Mouse (Mus musculus): ENCODE data around the gene Mpp3.

Gene Mpp3

DNA sequence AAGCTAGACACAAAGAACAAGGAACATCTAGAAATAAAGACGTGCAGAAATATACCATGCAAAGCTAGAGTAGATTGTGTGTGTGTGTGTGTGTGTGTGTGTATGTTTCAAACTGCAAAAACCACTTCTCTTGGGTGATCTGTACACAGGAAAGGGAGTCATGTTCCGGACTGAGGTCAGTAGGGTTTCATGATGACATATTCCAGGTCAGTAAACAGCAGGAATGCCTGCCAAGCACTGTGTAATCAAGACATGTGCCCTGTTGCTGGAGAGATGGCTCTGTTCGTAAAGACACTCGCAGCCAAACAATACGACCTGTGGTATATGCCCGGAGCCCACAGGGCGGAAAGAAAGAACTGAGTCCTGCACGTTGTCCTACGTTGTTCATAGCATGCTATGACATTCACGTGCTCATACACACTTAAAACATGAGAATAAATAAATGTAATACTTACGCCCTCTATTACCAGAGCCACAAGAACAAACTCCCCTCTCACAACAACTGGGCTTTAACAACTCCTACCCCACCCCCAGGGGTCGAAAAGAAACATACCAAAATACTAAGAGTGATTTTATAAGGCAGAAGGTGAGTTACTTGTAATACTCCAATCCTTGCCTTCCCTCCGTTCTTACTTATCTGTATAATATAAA is 11.4 kb upstream of the Mpp3 start:
- DNase-seq (ENCODE audit: low spot score in 2 of 2): no peak

DNA sequence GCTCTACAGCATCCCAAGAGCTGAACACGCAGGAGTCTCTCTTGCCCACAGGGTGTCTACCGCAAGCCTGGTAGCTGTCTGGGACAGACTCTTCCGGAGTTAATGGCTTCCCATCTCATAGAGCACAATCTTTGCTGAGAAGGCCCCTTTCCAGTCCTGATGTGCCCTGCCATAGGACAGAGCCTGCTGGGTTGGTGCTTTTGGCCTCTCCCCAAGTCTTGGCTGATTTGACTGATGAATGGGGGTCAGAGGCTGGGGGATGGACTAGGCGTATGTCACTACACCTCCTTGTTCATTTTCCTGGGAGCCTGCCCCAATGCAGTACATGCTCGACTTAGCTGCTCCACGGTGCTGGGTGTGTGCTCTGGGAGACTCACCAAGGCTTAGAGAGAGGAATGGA is 9.5 kb upstream of the Mpp3 start:
- DNase-seq (ENCODE audit: low spot score in 2 of 2): no peak

DNA sequence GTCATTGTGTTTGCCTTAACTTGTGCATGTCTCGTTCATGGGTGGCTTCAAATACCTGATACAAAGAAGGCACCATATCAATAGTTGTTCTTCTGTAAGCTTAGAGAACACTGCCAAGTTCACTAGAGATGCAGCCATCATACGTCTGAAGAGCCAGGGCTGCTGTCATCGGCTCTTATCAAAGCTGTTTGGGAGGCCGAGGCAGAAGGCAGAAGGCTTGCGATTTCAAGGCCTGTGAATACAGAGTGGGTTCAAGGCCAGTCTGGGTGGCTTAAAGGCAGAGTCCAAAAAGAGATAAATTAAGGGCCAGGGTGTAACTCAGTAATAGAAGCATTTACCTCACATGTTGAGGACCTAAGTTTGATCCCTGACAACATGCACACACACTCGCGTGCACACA is 8.1 kb upstream of the Mpp3 start:
- DNase-seq (ENCODE audit: low spot score in 2 of 2): no peak

DNA sequence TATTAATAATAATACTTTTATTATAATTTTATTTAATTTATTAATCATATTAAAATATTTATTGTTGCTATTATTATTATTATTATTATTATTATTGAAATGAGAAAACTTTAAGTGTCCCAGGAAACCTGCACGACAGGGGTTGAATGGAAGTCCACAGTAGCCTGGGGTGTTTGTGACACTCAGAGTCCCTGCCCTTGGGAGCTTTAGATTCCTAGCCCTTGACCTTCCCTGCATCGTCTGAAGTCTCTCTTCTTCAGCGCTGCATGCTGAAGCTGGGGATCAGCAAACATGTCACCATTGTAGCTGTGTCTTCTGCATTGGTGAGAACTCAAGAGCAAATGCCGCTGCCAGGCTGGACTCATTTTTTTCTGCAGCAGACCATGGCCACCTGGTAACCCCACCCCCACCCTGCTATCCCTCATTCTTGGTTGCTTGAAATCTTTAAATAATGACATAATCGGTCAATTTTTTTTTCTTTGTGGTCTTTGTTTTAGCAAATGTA is 7.2 kb upstream of the Mpp3 start:
- DNase-seq (ENCODE audit: low spot score in 2 of 2): no peak

DNA sequence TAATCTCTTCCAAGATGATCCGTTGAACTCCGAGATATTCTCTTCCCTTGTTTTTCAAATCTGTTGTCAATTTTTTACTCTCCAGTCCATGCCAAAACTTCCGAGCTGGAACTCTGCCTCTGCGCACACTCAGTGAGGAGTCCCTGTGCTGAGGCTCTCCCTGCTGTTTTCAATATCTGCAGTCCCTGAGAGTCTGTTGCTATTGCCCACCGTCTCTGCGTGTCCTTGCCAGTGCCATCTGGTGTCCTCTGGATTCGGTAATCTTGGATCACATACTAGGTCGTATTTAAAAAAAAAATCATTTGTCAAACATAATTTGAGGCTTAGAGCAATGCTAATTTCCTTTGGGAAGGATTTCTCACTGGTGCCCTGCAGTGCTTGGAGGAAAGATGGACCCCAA is 6.6 kb upstream of the Mpp3 start:
- DNase-seq (ENCODE audit: low spot score in 2 of 2): no peak

DNA sequence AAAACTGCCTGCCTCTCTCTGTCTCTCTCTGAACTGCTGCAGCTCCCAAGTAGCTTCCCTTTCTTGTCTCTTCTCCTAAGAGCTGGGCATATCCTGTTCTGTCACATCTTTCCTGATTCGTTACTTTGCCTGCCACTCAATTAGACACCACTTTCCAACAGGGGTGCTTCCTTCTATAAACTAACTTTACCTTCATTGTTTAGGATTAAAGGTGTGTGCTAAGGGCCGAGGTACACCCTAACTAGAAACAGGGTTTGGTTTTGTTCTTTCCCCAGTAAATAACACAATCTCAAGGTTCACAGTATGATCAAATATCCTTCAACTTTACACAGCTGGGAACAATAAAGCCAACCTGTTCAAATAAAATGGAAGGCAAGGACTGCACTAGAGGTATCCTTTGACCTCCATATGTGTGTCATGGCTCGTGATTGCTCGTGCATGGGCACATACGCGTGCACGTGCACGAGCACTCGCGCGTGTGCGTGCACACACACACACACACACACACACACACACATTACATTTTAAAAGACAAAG is 4.9 kb upstream of the Mpp3 start:
- DNase-seq (ENCODE audit: low spot score in 2 of 2): no peak

DNA sequence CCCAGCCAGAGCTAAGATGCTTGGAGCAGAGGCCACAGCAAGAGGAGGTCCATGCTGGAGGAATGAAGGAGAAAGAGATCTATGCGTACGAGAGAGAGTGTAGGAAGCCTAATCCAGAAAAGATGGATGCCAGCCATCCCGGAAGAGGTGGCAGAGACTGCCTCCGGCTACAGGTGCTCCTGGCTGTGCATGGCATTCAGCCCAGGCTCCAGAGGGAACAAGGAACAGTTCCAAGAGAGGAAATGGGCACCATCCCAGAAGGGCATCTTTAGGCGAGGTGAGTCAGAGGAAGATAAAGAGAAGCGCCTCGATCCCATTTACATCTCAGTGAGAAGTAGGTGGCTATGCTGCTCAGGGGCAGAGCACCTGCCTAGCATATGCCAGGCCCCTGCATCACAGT is 2.9 kb upstream of the Mpp3 start:
- no peak for DNase-seq (ENCODE audit: low spot score in 2 of 2)

DNA sequence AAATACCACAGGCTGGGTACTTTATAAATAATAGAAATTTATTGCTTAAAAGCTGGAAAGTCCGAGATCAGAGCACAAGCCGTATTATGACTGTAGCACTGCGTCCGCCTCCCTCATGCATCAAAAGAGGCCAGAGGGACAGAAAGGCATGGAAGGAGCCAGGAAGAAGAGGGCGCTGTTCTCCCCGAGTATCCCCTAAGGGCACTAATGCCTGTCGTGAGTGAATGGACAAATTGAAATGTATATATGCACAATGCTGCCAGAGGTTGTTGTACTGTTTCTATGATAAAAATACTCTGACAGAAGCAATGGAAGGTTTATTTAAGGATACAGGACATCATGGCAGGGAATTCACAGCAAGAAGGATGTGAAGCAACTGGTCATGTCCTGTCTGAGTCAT is 1.7 kb upstream of the Mpp3 start:
- DNase-seq (ENCODE audit: low spot score in 2 of 2): no peak

DNA sequence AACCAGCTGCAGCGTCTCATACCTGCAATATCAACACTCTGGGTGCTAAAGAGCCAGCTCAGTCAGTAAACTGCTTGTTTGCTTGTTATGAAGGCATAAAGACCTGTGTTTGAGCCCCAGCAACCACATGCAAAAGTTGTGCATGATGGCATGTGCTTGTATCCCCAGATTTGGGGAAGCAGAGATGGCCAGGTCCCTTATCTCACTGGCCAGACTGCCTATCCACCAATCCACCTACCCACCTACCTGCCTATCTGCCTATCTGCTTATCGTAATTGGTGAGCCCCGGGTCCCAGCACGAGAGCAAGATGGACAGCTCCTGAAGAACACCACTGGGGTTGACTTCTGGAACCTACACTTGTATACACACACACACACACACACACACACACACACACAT is 1.0 kb upstream of the Mpp3 start:
- no peak for DNase-seq (ENCODE audit: low spot score in 2 of 2)

DNA sequence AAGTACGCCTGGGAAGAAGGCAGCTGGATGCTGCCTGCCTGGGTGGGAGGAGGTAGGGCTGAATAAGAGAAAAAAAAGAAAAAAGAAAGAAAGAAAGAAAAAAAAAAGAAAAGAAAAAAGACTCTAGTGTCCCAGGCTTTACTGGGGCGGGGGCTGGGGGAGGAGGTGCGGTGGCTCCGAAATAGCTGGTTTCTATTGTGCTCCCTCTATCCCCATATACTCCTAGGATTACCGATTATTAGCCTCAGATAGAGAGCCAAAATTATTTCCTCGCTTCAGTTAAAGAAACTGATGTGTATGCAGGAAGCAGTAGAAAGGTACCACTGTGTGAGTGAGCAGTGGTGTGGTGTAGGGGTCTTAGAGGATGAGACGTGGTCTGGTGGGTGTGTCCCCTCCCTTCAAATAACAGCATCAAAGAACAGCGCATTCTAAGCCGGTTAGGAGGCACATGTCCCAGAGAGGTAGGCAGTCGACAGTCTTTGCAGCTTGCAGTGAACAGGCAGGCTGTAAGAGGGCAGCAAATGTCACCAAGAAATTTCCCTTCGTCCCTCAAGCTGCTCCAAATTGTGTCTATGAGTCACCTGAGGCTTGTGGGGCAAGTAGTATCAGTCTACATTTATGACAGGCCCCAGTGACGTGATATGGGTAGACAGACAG is 772 bp downstream of the Mpp3 start:
- DNase-seq (ENCODE audit: low spot score in 2 of 2): no peak

DNA sequence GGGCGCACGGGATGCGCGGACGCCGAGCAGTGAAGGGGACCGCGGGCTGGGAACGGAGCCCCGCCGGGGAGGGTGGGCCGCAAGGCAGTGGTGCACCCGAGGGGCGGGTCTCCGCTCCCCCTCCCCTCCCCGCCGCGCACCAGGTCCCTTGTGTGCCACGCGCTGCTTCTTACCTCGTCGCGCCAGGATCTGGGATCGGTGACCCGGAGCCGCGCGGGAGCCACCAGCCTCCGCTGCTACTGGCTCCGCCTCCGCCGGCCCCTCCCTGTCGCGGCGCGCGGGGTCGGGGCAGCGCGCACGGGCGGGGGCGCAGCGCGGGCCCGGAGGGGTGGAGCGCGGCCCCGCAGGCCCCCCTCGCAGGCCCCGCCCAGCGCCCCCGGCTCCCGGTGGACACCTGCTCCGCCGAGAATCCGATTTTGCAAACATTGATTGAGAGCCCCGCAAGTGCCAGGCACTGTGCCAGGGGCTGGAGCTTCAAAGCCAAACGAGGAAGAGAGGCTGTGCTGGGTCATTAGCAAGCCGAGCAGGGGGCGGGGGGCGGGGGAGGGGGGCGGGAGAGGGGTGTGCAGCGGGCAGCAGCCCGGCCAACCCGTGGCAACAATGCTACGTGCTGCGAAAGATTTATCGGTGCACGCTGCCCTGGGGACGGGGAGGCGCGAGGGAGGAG is 1.4 kb downstream of the Mpp3 start:
- no peak for DNase-seq (ENCODE audit: low spot score in 2 of 2)

DNA sequence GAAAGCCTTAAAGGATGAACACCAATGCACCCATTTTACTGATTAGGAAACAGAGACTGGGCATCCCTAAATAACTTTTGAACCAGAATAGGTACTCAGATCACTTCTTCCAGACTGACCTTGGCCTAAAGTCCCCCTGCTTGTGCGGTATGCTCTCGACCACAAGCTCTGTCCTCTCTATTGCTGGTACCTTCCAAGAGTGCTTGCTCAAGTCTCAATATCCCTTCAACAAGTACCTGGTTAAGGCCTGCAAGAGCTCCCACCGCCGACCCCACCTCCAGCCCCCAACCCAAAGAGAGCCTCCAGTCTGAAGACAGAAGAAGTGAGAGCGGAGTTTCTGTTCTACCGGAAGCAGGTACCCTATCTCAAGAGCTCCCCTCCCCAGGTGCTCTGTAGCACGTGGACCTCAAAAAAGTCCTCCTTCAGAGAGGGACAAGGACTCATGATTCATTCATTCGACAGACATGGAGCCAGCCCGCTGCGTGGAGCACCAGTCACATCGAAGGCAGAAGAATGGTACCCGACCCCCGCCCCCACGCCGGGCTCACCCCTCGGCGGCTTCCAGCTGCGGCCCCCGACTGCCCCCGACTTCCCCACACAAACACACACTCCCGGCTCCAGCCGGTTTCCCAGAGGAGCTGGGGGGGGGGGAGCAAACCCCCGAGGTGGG is 2.1 kb downstream of the Mpp3 start:
- DNase-seq (ENCODE audit: low spot score in 2 of 2): no peak

DNA sequence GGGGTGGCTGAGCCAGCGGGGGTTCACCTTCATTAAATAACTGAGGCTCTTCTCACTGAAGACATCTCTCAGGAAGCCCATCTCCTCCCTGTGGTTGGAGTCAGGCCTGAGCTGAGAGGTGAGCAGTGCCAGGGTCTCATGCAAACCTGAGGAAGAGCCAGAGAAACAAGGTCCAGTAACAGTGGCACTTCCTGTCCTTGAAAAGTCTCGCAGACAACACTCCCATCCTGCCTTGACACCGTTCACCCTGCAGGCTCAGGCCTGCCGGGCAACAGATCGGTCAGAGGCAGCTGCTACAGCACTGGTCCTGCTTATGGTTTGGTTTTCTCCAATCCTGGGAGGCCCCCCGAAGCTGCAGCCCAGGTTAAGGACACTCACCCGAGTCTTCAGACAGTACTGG is 2.9 kb downstream of the Mpp3 start:
- no peak for DNase-seq (ENCODE audit: low spot score in 2 of 2)

DNA sequence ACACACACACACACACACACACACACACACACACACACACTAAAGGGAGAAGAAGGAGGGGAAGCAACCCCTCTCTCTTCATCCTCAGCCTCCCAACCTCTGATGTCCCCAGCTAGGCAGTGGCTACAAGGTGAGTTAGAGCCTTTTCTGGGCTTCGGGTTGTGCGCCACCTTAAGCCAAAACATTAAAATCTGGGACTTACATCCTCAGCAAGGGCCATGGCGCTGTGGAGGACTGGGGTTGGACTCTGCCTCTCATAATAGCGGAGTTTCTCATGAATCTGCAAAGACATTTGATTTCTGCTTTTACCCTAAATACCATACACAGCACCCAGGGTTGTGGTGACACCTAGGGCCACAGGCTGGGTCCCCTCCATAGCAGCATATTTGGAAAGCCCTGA is 3.4 kb downstream of the Mpp3 start:
- no peak for DNase-seq (ENCODE audit: low spot score in 2 of 2)

DNA sequence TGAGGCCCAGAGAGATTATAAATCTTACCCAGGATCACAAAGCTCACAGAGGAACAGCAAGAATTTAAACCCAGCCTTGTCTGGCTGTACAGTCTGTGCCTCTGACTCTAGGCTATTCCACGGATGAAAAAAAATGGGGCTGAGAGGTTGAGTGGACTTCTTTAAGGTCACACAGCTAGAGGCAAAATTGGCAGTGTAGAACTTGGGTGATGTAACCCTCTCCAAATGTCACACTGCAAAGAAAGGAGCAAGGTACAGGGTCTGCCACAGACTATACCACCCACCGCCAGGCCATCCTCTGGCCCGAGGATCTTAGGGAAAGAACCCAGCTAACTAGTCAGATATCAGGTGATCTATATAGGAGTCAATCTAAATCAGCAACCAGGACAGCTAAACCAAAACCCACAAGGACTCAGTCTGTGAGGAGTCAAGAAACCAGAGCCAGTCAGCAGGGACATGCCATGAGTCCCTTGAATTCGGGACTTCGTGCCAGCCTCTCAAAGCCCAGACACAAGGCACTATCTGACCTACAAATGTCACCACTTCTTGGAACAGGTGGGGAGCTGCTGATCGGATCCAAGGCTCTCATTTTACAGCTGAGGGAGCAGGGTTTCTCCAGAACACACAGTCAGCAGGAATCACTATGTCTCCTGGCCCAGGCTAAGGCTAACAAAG is 4.0 kb downstream of the Mpp3 start:
- DNase-seq (ENCODE audit: low spot score in 2 of 2): no peak

DNA sequence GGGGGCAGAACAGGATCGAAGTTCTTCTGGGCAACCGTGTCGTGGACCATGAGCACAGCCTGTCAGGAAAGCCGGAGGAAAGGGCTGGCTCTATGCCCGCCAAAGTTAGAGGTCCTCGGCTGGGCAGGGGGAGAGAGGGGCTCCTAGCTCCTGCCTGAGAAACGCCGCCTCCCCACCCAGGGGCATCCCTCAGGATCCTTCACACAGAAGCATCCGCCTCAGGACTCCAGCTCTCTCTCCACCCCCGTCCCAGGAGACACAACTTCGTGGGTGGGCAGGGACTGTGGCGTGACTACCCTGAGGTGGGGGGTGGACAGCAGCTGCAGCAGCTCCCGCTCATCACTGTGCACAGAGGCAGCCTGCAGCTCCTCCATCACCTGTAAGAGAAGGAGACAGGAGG is 4.9 kb downstream of the Mpp3 start:
- no peak for DNase-seq (ENCODE audit: low spot score in 2 of 2)

DNA sequence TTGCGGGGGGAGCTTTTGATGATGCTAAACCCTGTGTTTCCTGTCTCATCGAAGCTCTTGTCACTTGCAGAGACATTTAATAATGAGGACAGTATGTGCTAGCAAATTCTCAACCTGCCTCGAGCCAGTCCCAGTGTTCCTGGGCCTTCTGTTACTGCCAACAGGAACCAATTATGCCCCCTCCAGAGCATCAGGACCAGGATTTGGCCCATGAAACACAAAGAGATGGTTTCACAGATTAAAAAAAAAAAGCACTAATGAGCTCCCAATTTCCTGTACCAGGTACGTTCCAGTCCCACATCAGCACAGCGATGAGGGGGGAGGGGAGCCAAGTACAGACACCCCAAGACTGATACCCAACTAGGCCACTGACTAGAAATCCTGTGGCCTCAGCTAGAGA is 7.1 kb downstream of the Mpp3 start:
- no peak for DNase-seq (ENCODE audit: low spot score in 2 of 2)

DNA sequence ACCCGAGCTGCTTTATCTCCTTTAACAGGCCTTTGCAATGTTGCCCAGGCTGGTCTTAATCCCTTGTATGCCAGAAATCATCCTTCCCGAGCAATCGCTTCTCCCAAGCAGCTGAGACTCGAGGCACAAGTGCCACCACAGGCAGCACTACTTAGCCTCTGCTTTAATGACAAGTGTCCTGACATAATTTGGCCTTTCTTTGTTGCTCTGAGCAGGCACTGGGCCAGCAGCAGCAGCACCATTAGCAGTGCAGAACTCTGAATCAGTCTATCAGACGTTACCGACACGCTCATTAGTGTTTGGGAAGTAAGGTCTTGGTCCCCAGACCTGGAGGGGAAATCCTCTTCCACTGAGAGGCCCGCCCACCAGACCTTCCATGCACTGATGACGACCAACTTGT is 8.5 kb downstream of the Mpp3 start:
- no peak for DNase-seq (ENCODE audit: low spot score in 2 of 2)

DNA sequence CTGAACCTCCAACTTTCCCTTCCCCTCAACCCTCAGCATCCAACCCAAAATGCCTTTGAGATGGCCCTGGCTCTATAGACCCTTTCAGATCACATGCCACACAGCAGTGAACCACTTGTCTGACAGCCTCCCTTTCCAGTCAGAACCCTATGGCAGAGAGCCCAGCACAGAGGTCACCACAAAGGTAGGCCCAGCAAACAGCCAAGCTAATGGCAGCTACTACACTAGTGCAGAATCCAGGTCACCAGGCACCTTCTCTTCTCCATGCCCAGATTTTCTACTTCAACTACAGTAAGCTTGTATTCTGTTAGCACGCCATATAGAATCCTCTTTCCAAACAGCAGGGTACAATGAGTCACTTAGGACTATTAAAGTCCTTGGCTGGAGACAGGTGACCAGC is 12.1 kb downstream of the Mpp3 start:
- DNase-seq (ENCODE audit: low spot score in 2 of 2): no peak

DNA sequence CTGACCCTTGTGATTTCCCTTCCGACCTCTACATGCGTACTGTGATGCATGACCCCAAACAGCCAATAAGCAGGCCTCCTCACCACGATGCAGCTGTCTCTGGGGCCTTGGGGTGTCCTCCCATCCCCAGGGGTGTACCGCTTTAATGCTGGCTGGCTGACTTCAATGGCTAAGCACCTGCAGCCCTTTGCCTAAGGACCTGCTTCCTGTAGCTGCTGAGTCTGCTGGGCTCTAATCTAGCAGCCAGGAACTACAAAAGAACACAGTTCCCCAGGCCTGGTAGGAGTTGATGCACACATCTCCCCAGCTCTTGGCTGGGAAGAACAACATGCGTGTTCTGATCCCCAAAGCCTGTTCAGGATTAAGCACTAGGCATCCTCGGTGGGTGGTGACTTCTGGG is 12.8 kb downstream of the Mpp3 start:
- DNase-seq (ENCODE audit: low spot score in 2 of 2): peak in 1 of 2 experiments; percentile 9

DNA sequence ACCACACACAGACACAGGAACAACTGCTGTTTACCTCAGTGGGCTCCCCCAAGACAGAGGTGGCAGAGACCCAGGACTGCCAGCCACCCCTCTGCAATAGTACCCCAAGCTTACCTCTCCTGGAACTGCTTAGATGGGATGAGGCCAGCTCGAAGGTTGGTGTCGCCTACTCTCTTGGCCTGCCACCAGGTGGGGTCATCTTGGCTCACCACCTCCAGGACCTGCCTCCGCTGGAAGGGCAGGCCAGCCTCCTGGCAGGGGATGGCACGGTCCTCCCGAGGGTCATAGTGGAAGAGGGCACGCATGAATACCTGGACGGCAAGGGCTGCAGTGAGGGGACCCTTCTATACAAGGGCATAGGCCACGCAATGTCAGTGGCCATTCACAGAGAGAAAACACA is 15.1 kb downstream of the Mpp3 start:
- DNase-seq (ENCODE audit: low spot score in 2 of 2): no peak

DNA sequence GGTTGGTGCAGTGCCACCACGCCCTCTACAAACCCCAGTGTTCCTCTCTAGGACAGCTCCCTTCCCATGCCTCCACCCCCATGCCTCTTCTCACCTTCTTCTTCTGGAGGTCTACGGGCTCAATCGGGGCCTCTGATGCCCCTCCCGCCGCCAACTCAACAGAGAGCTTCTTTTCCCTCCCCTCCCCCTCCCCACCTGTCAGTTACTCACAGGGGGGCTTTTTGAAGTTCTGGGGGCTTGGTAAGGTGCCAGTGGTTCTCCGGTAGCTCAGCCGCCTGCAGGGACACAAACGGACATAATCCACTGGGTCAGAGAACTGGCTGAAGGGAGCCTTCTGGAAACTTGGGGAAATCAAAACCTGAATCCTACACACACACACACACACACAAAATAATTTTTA is 16.8 kb downstream of the Mpp3 start:
- DNase-seq (ENCODE audit: low spot score in 2 of 2): no peak

All from spleen, postnatal 14 days (tissue).